Mouse (Mus musculus): ENCODE results near the gene Proca1. TPM values are rescaled to one million over a fixed set of nuclear protein-coding genes. Genes with fewer than 3 reads are reported as not detected.

Gene Proca1
- total RNA-seq, 1 experiment = 0.80 TPM

- TF ChIP-seq ZC3H11A (IDR thresholded peaks at IDR 0.05; ENCODE audit: borderline replicate concordance, low read depth, low read length) = peak; percentile 28
- TF ChIP-seq ZNF384 (IDR thresholded peaks at IDR 0.05; ENCODE audit: low read depth, low read length) = 0 out of 2 replicates have a peak, but pooled peaks have one; percentile 49
- no peak for TF ChIP-seq MAFK (IDR thresholded peaks at IDR 0.05; ENCODE audit: insufficient read depth, low read depth, low read length)
- no peak for TF ChIP-seq HCFC1 (IDR thresholded peaks at IDR 0.05; ENCODE audit: borderline replicate concordance, insufficient read depth, low read length)
- no peak for TF ChIP-seq CHD2 (IDR thresholded peaks at IDR 0.05; ENCODE audit: low read depth, low read length)
- Histone ChIP-seq H3K4me1 (ENCODE audit: control insufficient read depth in 2 of 2, insufficient read depth in 2 of 2, low read length in 2 of 2, poor library complexity in 1 of 2) (peaks cover 6 to 9% of the 10 kb centered on the region in 2 experiments; a peak in 3 of 4 replicates), H3K9me3 (ENCODE audit: control insufficient read depth, insufficient read depth, low read depth, low read length) (no peaks in the 10 kb centered on the region), H3K36me3 (ENCODE audit: control insufficient read depth, insufficient read depth, low read length, poor library complexity, severe bottlenecking) (peaks cover 20% of the 10 kb centered on the region), H3K27ac (ENCODE audit: insufficient read depth, low read depth, low read length, poor library complexity, severe bottlenecking) (no peak overlapping the region), H3K9ac (ENCODE audit: insufficient read depth, low read depth, low read length, poor library complexity, severe bottlenecking) (no peak overlapping the region), H3K4me3 (ENCODE audit: insufficient read depth in 1 of 2, low read depth in 1 of 2, low read length in 2 of 2, poor library complexity in 1 of 2, severe bottlenecking in 1 of 2) (no peak overlapping the region)
- no peak for DNase-seq (ENCODE audit: low read depth, low spot score)
- in situ Hi-C loops (cut with MboI; ENCODE audit: low sequenced_read_pairs in 2 of 2, unreplicated experiment in 2 of 2) = no loop called here
Observed at GRCm38 (mm10) chr11:78151161-78151560, 42.0 kb upstream of the Proca1 start.

GRCm38 (mm10) chr11:78152299-78153231 is 40.6 kb upstream of the Proca1 start:
- Histone ChIP-seq H3K4me3 (ENCODE audit: insufficient read depth in 1 of 2, low read depth in 1 of 2, low read length in 2 of 2, poor library complexity in 1 of 2, severe bottlenecking in 1 of 2) (no peak overlapping the region), H3K9me3 (ENCODE audit: control insufficient read depth, insufficient read depth, low read depth, low read length) (no peaks in the 10 kb centered on the region), H3K27ac (ENCODE audit: insufficient read depth, low read depth, low read length, poor library complexity, severe bottlenecking) (no peak overlapping the region), H3K36me3 (ENCODE audit: control insufficient read depth, insufficient read depth, low read length, poor library complexity, severe bottlenecking) (peaks cover 23% of the 10 kb centered on the region), H3K9ac (ENCODE audit: insufficient read depth, low read depth, low read length, poor library complexity, severe bottlenecking) (no peak overlapping the region), H3K4me1 (ENCODE audit: control insufficient read depth in 2 of 2, insufficient read depth in 2 of 2, low read length in 2 of 2, poor library complexity in 1 of 2) (peaks cover 0 to 7% of the 10 kb centered on the region in 2 experiments; a peak in 2 of 4 replicates)
- TF ChIP-seq MAFK (IDR thresholded peaks at IDR 0.05; ENCODE audit: insufficient read depth, low read depth, low read length) (no peak), ZC3H11A (IDR thresholded peaks at IDR 0.05; ENCODE audit: borderline replicate concordance, low read depth, low read length) (no peak)
- in situ Hi-C loops (cut with MboI; ENCODE audit: low sequenced_read_pairs in 2 of 2, unreplicated experiment in 2 of 2) = no loop called here
- no peak for DNase-seq (ENCODE audit: low read depth, low spot score)

- Histone ChIP-seq H3K4me1 (ENCODE audit: control insufficient read depth in 2 of 2, insufficient read depth in 2 of 2, low read length in 2 of 2, poor library complexity in 1 of 2) (peaks cover 0 to 12% of the 10 kb centered on the region in 2 experiments; a peak in 2 of 4 replicates), H3K9me3 (ENCODE audit: control insufficient read depth, insufficient read depth, low read depth, low read length) (no peaks in the 10 kb centered on the region), H3K9ac (ENCODE audit: insufficient read depth, low read depth, low read length, poor library complexity, severe bottlenecking) (no peak overlapping the region), H3K4me3 (ENCODE audit: insufficient read depth in 1 of 2, low read depth in 1 of 2, low read length in 2 of 2, poor library complexity in 1 of 2, severe bottlenecking in 1 of 2) (no peak overlapping the region), H3K36me3 (ENCODE audit: control insufficient read depth, insufficient read depth, low read length, poor library complexity, severe bottlenecking) (peaks cover 34% of the 10 kb centered on the region), H3K27ac (ENCODE audit: insufficient read depth, low read depth, low read length, poor library complexity, severe bottlenecking) (no peak overlapping the region)
- no peak for TF ChIP-seq ZC3H11A (IDR thresholded peaks at IDR 0.05; ENCODE audit: borderline replicate concordance, low read depth, low read length)
- TF ChIP-seq MAFK (IDR thresholded peaks at IDR 0.05; ENCODE audit: insufficient read depth, low read depth, low read length) = no peak
- no peak for TF ChIP-seq HCFC1 (IDR thresholded peaks at IDR 0.05; ENCODE audit: borderline replicate concordance, insufficient read depth, low read length)
- TF ChIP-seq ZNF384 (IDR thresholded peaks at IDR 0.05; ENCODE audit: low read depth, low read length) = no peak
- no peak for TF ChIP-seq CHD2 (IDR thresholded peaks at IDR 0.05; ENCODE audit: low read depth, low read length)
- in situ Hi-C loops (cut with MboI; ENCODE audit: low sequenced_read_pairs in 2 of 2, unreplicated experiment in 2 of 2) = no loop called here
- no peak for DNase-seq (ENCODE audit: low read depth, low spot score)
Observed at GRCm38 (mm10) chr11:78153778-78154177, 39.4 kb upstream of the Proca1 start.

DNA sequence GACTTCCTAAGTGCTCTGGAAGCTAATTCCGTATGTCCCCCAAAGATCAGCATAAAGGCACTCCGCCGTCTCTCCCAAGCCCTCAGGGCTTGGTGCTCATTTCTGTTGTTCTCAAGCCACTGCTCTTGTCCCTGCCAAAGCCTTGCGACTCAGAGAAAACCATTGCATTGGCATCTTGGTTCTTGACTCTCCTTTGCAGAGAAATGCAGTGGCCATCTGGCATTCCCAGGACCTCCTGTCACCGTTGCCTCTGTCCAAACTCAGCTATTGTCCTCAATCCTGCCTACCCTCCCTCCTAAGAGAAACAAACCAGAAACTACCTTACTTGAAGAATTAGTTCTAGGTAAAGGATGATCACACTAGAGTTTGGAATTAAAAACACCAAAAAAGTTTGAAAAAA is 37.5 kb upstream of the Proca1 start:
- no peak overlapping the region for H3K9ac ChIP-seq (ENCODE audit: insufficient read depth, low read depth, low read length, poor library complexity, severe bottlenecking)
- TF ChIP-seq HCFC1 (IDR thresholded peaks at IDR 0.05; ENCODE audit: borderline replicate concordance, insufficient read depth, low read length) (no peak), CHD2 (IDR thresholded peaks at IDR 0.05; ENCODE audit: low read depth, low read length) (no peak), ZNF384 (IDR thresholded peaks at IDR 0.05; ENCODE audit: low read depth, low read length) (no peak), ZC3H11A (IDR thresholded peaks at IDR 0.05; ENCODE audit: borderline replicate concordance, low read depth, low read length) (no peak), MAFK (IDR thresholded peaks at IDR 0.05; ENCODE audit: insufficient read depth, low read depth, low read length) (no peak)
- no peaks in the 10 kb centered on the region for H3K9me3 ChIP-seq (ENCODE audit: control insufficient read depth, insufficient read depth, low read depth, low read length)
- peaks cover 46% of the 10 kb centered on the region for H3K36me3 ChIP-seq (ENCODE audit: control insufficient read depth, insufficient read depth, low read length, poor library complexity, severe bottlenecking)
- H3K27ac ChIP-seq (ENCODE audit: insufficient read depth, low read depth, low read length, poor library complexity, severe bottlenecking) = no peak overlapping the region
- H3K4me1 ChIP-seq (ENCODE audit: control insufficient read depth in 2 of 2, insufficient read depth in 2 of 2, low read length in 2 of 2, poor library complexity in 1 of 2) = peaks cover 0 to 21% of the 10 kb centered on the region in 2 experiments; a peak in 2 of 4 replicates
- H3K4me3 ChIP-seq (ENCODE audit: insufficient read depth in 1 of 2, low read depth in 1 of 2, low read length in 2 of 2, poor library complexity in 1 of 2, severe bottlenecking in 1 of 2) = no peak overlapping the region
- in situ Hi-C loops (cut with MboI; ENCODE audit: low sequenced_read_pairs in 2 of 2, unreplicated experiment in 2 of 2) = no loop called here
- DNase-seq (ENCODE audit: low read depth, low spot score) = no peak

Measured in ES-E14 (cell line).